Mouse (Mus musculus): ENCODE measurements around the gene Mcub.

DNA sequence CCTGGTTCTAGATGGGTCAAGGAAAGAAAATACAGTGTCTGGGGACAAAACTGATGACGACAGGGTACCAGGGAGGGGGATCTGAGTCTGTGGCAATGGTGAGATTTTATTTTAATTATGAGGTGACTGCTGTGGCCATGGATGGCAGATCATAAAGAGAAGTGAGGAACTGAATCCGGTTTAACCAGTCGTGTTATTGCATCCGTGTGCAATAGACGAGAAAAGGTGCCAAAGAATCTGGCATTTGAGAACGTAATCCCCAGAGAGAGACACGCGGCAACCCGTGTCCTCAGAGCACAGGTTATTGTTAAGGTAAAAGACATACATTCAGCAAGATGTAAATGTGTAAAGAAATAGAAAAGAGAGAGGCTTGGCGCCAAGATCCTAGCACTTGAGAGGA lies 92.7 kb downstream of the Mcub start:
- TF ChIP-seq MAFK (IDR thresholded peaks at IDR 0.05; ENCODE audit: insufficient read depth, low read depth, low read length) (no peak), HCFC1 (IDR thresholded peaks at IDR 0.05; ENCODE audit: borderline replicate concordance, insufficient read depth, low read length) (no peak), CHD2 (IDR thresholded peaks at IDR 0.05; ENCODE audit: low read depth, low read length) (no peak), ZC3H11A (IDR thresholded peaks at IDR 0.05; ENCODE audit: borderline replicate concordance, low read depth, low read length) (no peak), ZNF384 (IDR thresholded peaks at IDR 0.05; ENCODE audit: low read depth, low read length) (no peak)

Measured in ES-E14 (cell line).